Mouse (Mus musculus): ENCODE measurements around the gene Arhgap29.

Arhgap29 gene

GRCm38 (mm10) chr3:122018421-122018820 lies 66.1 kb downstream of the Arhgap29 start:
- no peak for DNase-seq

GRCm38 (mm10) chr3:122019159-122019558 lies 66.8 kb downstream of the Arhgap29 start:
- no peak for DNase-seq

- no peak for DNase-seq
Measured at GRCm38 (mm10) chr3:122021029-122021652, 68.8 kb downstream of the Arhgap29 start.

- DNase-seq = no peak
Measured at GRCm38 (mm10) chr3:122022355-122022754, 70.0 kb downstream of the Arhgap29 start.

- DNase-seq = no peak
Measured at GRCm38 (mm10) chr3:122026676-122027075, 74.3 kb downstream of the Arhgap29 start.

GRCm38 (mm10) chr3:122027776-122028175 lies 75.4 kb downstream of the Arhgap29 start:
- DNase-seq = no peak

GRCm38 (mm10) chr3:122033248-122033837 lies 81.0 kb downstream of the Arhgap29 start:
- no peak for DNase-seq

- DNase-seq = no peak
Measured at GRCm38 (mm10) chr3:122034240-122034639, 81.9 kb downstream of the Arhgap29 start.

- DNase-seq = no peak
Measured at GRCm38 (mm10) chr3:122035092-122035491, 82.8 kb downstream of the Arhgap29 start.

- DNase-seq = no peak
Measured at GRCm38 (mm10) chr3:122040522-122040921, 88.2 kb downstream of the Arhgap29 start.

- no peak for DNase-seq
Measured at GRCm38 (mm10) chr3:122043102-122043501, 90.8 kb downstream of the Arhgap29 start.

GRCm38 (mm10) chr3:122043799-122044547 lies 91.6 kb downstream of the Arhgap29 start, which contains the start of gene Abca4:
Abca4 (plus strand) TSS chr3:122044443.
- DNase-seq = no peak

- DNase-seq = no peak
Measured at GRCm38 (mm10) chr3:122046187-122046620, 93.9 kb downstream of the Arhgap29 start.

- DNase-seq = no peak
Measured at GRCm38 (mm10) chr3:122047402-122047801, 95.1 kb downstream of the Arhgap29 start.

- peak; percentile 13 for DNase-seq
Measured at GRCm38 (mm10) chr3:122047921-122048861, 95.8 kb downstream of the Arhgap29 start.

- no peak for DNase-seq
Measured at GRCm38 (mm10) chr3:122049158-122049557, 96.8 kb downstream of the Arhgap29 start.

GRCm38 (mm10) chr3:122058439-122059198 lies 106.3 kb downstream of the Arhgap29 start:
- DNase-seq = no peak

GRCm38 (mm10) chr3:122062586-122062985 lies 110.2 kb downstream of the Arhgap29 start:
- DNase-seq = no peak

- DNase-seq = no peak
Measured at GRCm38 (mm10) chr3:122064556-122065410, 112.4 kb downstream of the Arhgap29 start.

Data from cerebellum, adult 8-10 months (tissue).